In genomic region chr7:137913551-137914105, GRCm38 (mm10) we compare ENCODE assay signal across 26 mouse cellular contexts.
DNase-seq lines count a peak whose midpoint lies in the region; ATAC-seq and TF ChIP-seq lines count a peak whose summit lies in the region.
"Had no signal": no experiment of that assay in that cellular context is flagged by ENCODE, and none has a peak within 500 bp of the region (broad histone marks: within the 10 kb centered on the region; RNA-seq: fewer than 3 reads in every experiment).

No protein-coding gene starts in this region.

- H3K27me3 ChIP-seq in forebrain, postnatal 0 days (ENCODE audit: insufficient read depth, low read length), result no peaks in the 10 kb centered on the region; the same call in 1 of the 2 replicates
- H3K27me3 ChIP-seq in forebrain, embryonic 13.5 days, result no peaks in the 10 kb centered on the region
- no peaks in the 10 kb centered on the region for H3K27me3 ChIP-seq in heart, adult 2 months (ENCODE audit: control insufficient read depth, insufficient read depth, low read length)
- H3K27me3 ChIP-seq in heart, embryonic 10.5 days (ENCODE audit: insufficient read depth, poor library complexity, severe bottlenecking), result 0 out of 2 replicates have a peak, but pooled peaks cover 6% of the 10 kb centered on the region
- H3K27me3 ChIP-seq: heart, embryonic 15.5 days; Patski had no signal

- peak; percentile 65 for DNase-seq in forebrain, postnatal 0 days
- DNase-seq in heart, adult 2 months, result peak; percentile 32 to 34
- no peak for DNase-seq in heart, embryonic 10.5 days (ENCODE audit: low spot score)
- DNase-seq in brain, embryonic 14.5 days (ENCODE audit: low read depth), result peak; percentile 50
- DNase-seq in heart, adult 9 months (ENCODE audit: low spot score in 2 of 2), result peak; percentile 53 to 68
- DNase-seq in gastrocnemius, postnatal 25 days, result no peak
- DNase-seq in cerebellum, postnatal 36 days, result no peak
- DNase-seq: adrenal gland, postnatal 10 days; adrenal gland, postnatal 36 days; B cell, adult 2 months; cerebellum, adult 11-12 months; cerebellum, adult 8-10 months; cerebellum, postnatal 10 days; gastrocnemius, adult 2 months; gastrocnemius, postnatal 36 days had no signal

- no peak for TF ChIP-seq POLR2A in heart, adult 2 months (IDR thresholded peaks at IDR 0.05; ENCODE audit: insufficient read depth, low read depth, low read length)
- no peak for TF ChIP-seq POLR2A in brain, embryonic 14.5 days (IDR thresholded peaks at IDR 0.05; ENCODE audit: borderline replicate concordance, extremely low read depth, insufficient read depth, insufficient read length, poor library complexity, severe bottlenecking)

- TF ChIP-seq CTCF in forebrain, postnatal 0 days (IDR thresholded peaks at IDR 0.05; ENCODE audit: low read depth), result no peak
- TF ChIP-seq CTCF in heart, adult 2 months (IDR thresholded peaks at IDR 0.05), result no peak
- no peak for TF ChIP-seq CTCF in brain, embryonic 14.5 days (IDR thresholded peaks at IDR 0.05; ENCODE audit: borderline replicate concordance, extremely low read depth, insufficient read depth, insufficient read length)

- no peak for ATAC-seq in forebrain, postnatal 0 days
- ATAC-seq in forebrain, embryonic 13.5 days, result no peak
- ATAC-seq: hindbrain, postnatal 0 days; inflammation-experienced regulatory T-cells, adult 6 months; intestine, embryonic 16.5 days; Patski had no signal

- H3K9ac ChIP-seq in forebrain, postnatal 0 days, result no peak overlapping the region
- no peak overlapping the region for H3K9ac ChIP-seq in forebrain, embryonic 13.5 days
- H3K9ac ChIP-seq in heart, adult 2 months (ENCODE audit: low read depth, low read length), result no peak overlapping the region
- H3K9ac ChIP-seq: heart, embryonic 15.5 days; hindbrain, embryonic 13.5 days had no signal

- no peaks in the 10 kb centered on the region for H3K36me3 ChIP-seq in forebrain, postnatal 0 days (ENCODE audit: insufficient read depth)
- no peaks in the 10 kb centered on the region for H3K36me3 ChIP-seq in forebrain, embryonic 13.5 days (ENCODE audit: poor library complexity, severe bottlenecking)
- H3K36me3 ChIP-seq in heart, adult 2 months (ENCODE audit: control insufficient read depth, insufficient read depth, low read length), result no peaks in the 10 kb centered on the region
- no peaks in the 10 kb centered on the region for H3K36me3 ChIP-seq in heart, embryonic 10.5 days
- H3K36me3 ChIP-seq: forebrain, embryonic 10.5 days; G1E; heart, embryonic 15.5 days; hindbrain, embryonic 10.5 days; hindbrain, embryonic 13.5 days had no signal

- intact Hi-C loops in heart, adult 2 months (cut with DNase I), result no loop called here

- H3K9me3 ChIP-seq in forebrain, postnatal 0 days (ENCODE audit: low read length), result no peaks in the 10 kb centered on the region
- H3K9me3 ChIP-seq in forebrain, embryonic 13.5 days (replicated peaks), result no peaks in the 10 kb centered on the region
- no peaks in the 10 kb centered on the region for H3K9me3 ChIP-seq in heart, embryonic 10.5 days
- H3K9me3 ChIP-seq: forebrain, embryonic 10.5 days; heart, embryonic 15.5 days; hindbrain, embryonic 10.5 days; hindbrain, embryonic 13.5 days had no signal

- H3K79me2 ChIP-seq in heart, adult 2 months (replicated peaks; ENCODE audit: control insufficient read depth, insufficient read depth, low read length), result no peaks in the 10 kb centered on the region

- H3K4me1 ChIP-seq in forebrain, postnatal 0 days (ENCODE audit: insufficient read depth), result no peaks in the 10 kb centered on the region
- 0 out of 2 replicates have a peak, but pooled peaks cover 4% of the 10 kb centered on the region for H3K4me1 ChIP-seq in forebrain, embryonic 13.5 days
- H3K4me1 ChIP-seq in heart, adult 2 months (ENCODE audit: control insufficient read depth, insufficient read depth, low read length), result 0 out of 2 replicates have a peak, but pooled peaks cover 2% of the 10 kb centered on the region
- no peaks in the 10 kb centered on the region for H3K4me1 ChIP-seq in heart, embryonic 10.5 days
- H3K4me1 ChIP-seq: hindbrain, embryonic 13.5 days had no signal

- no peak overlapping the region for H3K27ac ChIP-seq in forebrain, postnatal 0 days (ENCODE audit: low read depth, low read length)
- no peak overlapping the region for H3K27ac ChIP-seq in forebrain, embryonic 13.5 days
- peak overlapping the region; percentile 33; the same call in 1 of the 2 replicates for H3K27ac ChIP-seq in heart, adult 2 months
- H3K27ac ChIP-seq in heart, embryonic 10.5 days, result no peak overlapping the region
- H3K27ac ChIP-seq: forebrain, embryonic 10.5 days; gastrocnemius, adult 2 months; heart, embryonic 15.5 days; hindbrain, embryonic 10.5 days; hindbrain, embryonic 13.5 days; hindbrain, postnatal 0 days; kidney, postnatal 0 days had no signal

- no peak overlapping the region for H3K4me2 ChIP-seq in forebrain, postnatal 0 days (ENCODE audit: low read depth)
- no peak overlapping the region for H3K4me2 ChIP-seq in forebrain, embryonic 13.5 days
- H3K4me2 ChIP-seq: heart, embryonic 15.5 days; hindbrain, embryonic 13.5 days had no signal

- no peak for TF ChIP-seq EP300 in heart, adult 2 months (IDR thresholded peaks at IDR 0.05; ENCODE audit: insufficient read depth, low read depth, low read length)

- WGBS in forebrain, postnatal 0 days, result 43% methylated on average over 4 of the region's 4 CpGs
- 63% methylated on average over 4 of the region's 4 CpGs for WGBS in forebrain, embryonic 13.5 days
- WGBS in heart, adult 2 months, result 35% methylated on average over 4 of the region's 4 CpGs
- 64% methylated on average over 4 of the region's 4 CpGs for WGBS in heart, embryonic 10.5 days

- no peak overlapping the region for H3K4me3 ChIP-seq in forebrain, postnatal 0 days (ENCODE audit: low read depth, low read length)
- H3K4me3 ChIP-seq in forebrain, embryonic 13.5 days, result no peak overlapping the region
- no peak overlapping the region for H3K4me3 ChIP-seq in heart, adult 2 months
- no peak overlapping the region for H3K4me3 ChIP-seq in heart, embryonic 10.5 days
- H3K4me3 ChIP-seq: forebrain, embryonic 10.5 days; gastrocnemius, adult 2 months; heart, embryonic 15.5 days; hindbrain, embryonic 10.5 days; hindbrain, embryonic 13.5 days had no signal

Comparison
In these comparisons a context has a peak if more than half of its experiments do, and no peak if none do; other contexts are left out.
1. DNase-seq: peak in forebrain, postnatal 0 days (single experiment), heart, adult 2 months (2 of 2), brain, embryonic 14.5 days (single experiment) and heart, adult 9 months (2 of 2); none in heart, embryonic 10.5 days (single experiment), gastrocnemius, postnatal 25 days (single experiment) and cerebellum, postnatal 36 days (0 of 2).